Mouse (Mus musculus): Measurements from ENCODE around the gene Myl6. TPM values are rescaled to one million over a fixed set of nuclear protein-coding genes. Genes with fewer than 3 reads are reported as not detected.
"Not testable (repeated sequence)": the region's sequence is repeated elsewhere in the genome, so short reads cannot be mapped to it uniquely, and the experiment has no call there.

The Myl6 gene
- polyA plus RNA-seq, 1 experiment: 1,405 TPM

- DNase-seq (ENCODE audit: low read depth): no peak
These were observed 15.9 kb upstream of the Myl6 start for GRCm38 (mm10) chr10:128509831-128510230.

GRCm38 (mm10) chr10:128509203-128509602, 15.3 kb upstream of the Myl6 start:
- no peak for DNase-seq (ENCODE audit: low read depth)

GRCm38 (mm10) chr10:128508260-128508659, 14.3 kb upstream of the Myl6 start:
- no peak for DNase-seq (ENCODE audit: low read depth)

- no peak for DNase-seq (ENCODE audit: low read depth)
These were observed 12.0 kb upstream of the Myl6 start for GRCm38 (mm10) chr10:128505974-128506373.

GRCm38 (mm10) chr10:128505371-128505667, 11.4 kb upstream of the Myl6 start:
- not testable (repeated sequence) for DNase-seq (ENCODE audit: low read depth)

- no peak for DNase-seq (ENCODE audit: low read depth)
These were observed 10.9 kb upstream of the Myl6 start for GRCm38 (mm10) chr10:128504641-128505370.

- no peak for DNase-seq (ENCODE audit: low read depth)
These were observed 10.1 kb upstream of the Myl6 start for GRCm38 (mm10) chr10:128504012-128504411.

GRCm38 (mm10) chr10:128503532-128503931, 9.6 kb upstream of the Myl6 start:
- DNase-seq (ENCODE audit: low read depth): no peak

- DNase-seq (ENCODE audit: low read depth): no peak
These were observed 8.4 kb upstream of the Myl6 start for GRCm38 (mm10) chr10:128502341-128502740.

GRCm38 (mm10) chr10:128499116-128499671, 5.2 kb upstream of the Myl6 start:
- no peak for DNase-seq (ENCODE audit: low read depth)

GRCm38 (mm10) chr10:128498590-128498989, 4.6 kb upstream of the Myl6 start, which contains the start of gene Myl6b:
Gene Myl6b (minus strand): TSS chr10:128498685.
- DNase-seq (ENCODE audit: low read depth): no peak

GRCm38 (mm10) chr10:128497134-128497737, 3.3 kb upstream of the Myl6 start:
- DNase-seq (ENCODE audit: low read depth): no peak

- no peak for DNase-seq (ENCODE audit: low read depth)
These were observed 2.6 kb upstream of the Myl6 start for GRCm38 (mm10) chr10:128496509-128497077.

GRCm38 (mm10) chr10:128495903-128496302, 2.0 kb upstream of the Myl6 start:
- no peak for DNase-seq (ENCODE audit: low read depth)

GRCm38 (mm10) chr10:128495270-128495669, 1.3 kb upstream of the Myl6 start:
- DNase-seq (ENCODE audit: low read depth): no peak

- DNase-seq (ENCODE audit: low read depth): no peak
These were observed 811 bp upstream of the Myl6 start for GRCm38 (mm10) chr10:128494667-128495245.

GRCm38 (mm10) chr10:128493319-128493694, 638 bp downstream of the Myl6 start:
- DNase-seq (ENCODE audit: low read depth): no peak

GRCm38 (mm10) chr10:128492633-128493311, 1.2 kb downstream of the Myl6 start:
- DNase-seq (ENCODE audit: low read depth): no peak

- not testable (repeated sequence) for DNase-seq (ENCODE audit: low read depth)
These were observed 1.9 kb downstream of the Myl6 start for GRCm38 (mm10) chr10:128492051-128492450.

GRCm38 (mm10) chr10:128491495-128491894, 2.5 kb downstream of the Myl6 start:
- DNase-seq (ENCODE audit: low read depth): no peak

GRCm38 (mm10) chr10:128490912-128491311, 3.0 kb downstream of the Myl6 start:
- DNase-seq (ENCODE audit: low read depth): no peak

- no peak for DNase-seq (ENCODE audit: low read depth)
These were observed 3.7 kb downstream of the Myl6 start for GRCm38 (mm10) chr10:128490232-128490631.
